Mouse (Mus musculus) bone marrow macrophage, adult 2 months (primary cell): ENCODE data around the gene Eras.

Experiments used
- CTCF ChIP-seq: IDR thresholded peaks from 2 replicates; pipeline ENCODE4 v1.5.1; 2012; ENCODE audit warnings: low read depth, mild to moderate bottlenecking, low read length, moderate library complexity
- POLR2A ChIP-seq: IDR thresholded peaks from 2 replicates; pipeline ENCODE4 v1.6.1; 2012; ENCODE audit warnings: mild to moderate bottlenecking, low read depth, low read length, borderline replicate concordance

GRCm38 (mm10) chrX:7958868-7959267, 30.5 kb upstream of the Eras start:
- TF ChIP-seq CTCF (no peak), POLR2A (no peak)
